Mouse (Mus musculus) bone marrow, adult 2 months (tissue): ENCODE data around the gene Vasp.

ENCODE experiments used
- CTCF ChIP-seq: fragments of 200-500 bp; IDR thresholded peaks from 2 replicates; pipeline ENCODE4 v1.5.1; 2011; ENCODE audit warnings: low read length, control low read depth; ENCODE audit not compliant: control insufficient read depth, insufficient read depth
- POLR2A ChIP-seq: fragments of 200-500 bp; IDR thresholded peaks from 2 replicates; pipeline ENCODE4 v1.6.1; 2011; ENCODE audit warnings: low read depth, mild to moderate bottlenecking, control low read depth, low read length, borderline replicate concordance; ENCODE audit not compliant: control insufficient read depth

GRCm38 (mm10) chr7:19247511-19247910, 24.1 kb downstream of the Vasp start:
- no peak for TF ChIP-seq CTCF
- TF ChIP-seq POLR2A: no peak
